Comparison of ENCODE assay signal across 22 mouse cellular contexts in genomic region chr17:44388916-44389315, GRCm38 (mm10).
"Had no signal": no experiment of that assay in that cellular context is flagged by ENCODE, and none has a peak within 500 bp of the region (broad histone marks: within the 10 kb centered on the region; RNA-seq: fewer than 3 reads in every experiment).

No protein-coding gene starts in this region.

- H3K9ac ChIP-seq: liver, embryonic 15.5 days; liver, postnatal 0 days; lung, embryonic 15.5 days; midbrain, embryonic 13.5 days; neural tube, embryonic 12.5 days had no signal

- H3K4me2 ChIP-seq: liver, embryonic 15.5 days; lung, embryonic 15.5 days; midbrain, embryonic 11.5 days; midbrain, embryonic 13.5 days; neural tube, embryonic 12.5 days had no signal

- H3K9me3 ChIP-seq: liver, embryonic 15.5 days; lung, embryonic 15.5 days; megakaryocyte, embryonic 14.5 days; midbrain, embryonic 13.5 days; neural tube, embryonic 12.5 days had no signal

- H3K4me1 ChIP-seq: liver, embryonic 15.5 days; lung, embryonic 15.5 days; megakaryocyte, embryonic 14.5 days; midbrain, embryonic 13.5 days; neural tube, embryonic 12.5 days had no signal

- H3K36me3 ChIP-seq: liver, embryonic 15.5 days; lung, embryonic 15.5 days; midbrain, embryonic 13.5 days; neural tube, embryonic 12.5 days had no signal

- H3K27me3 ChIP-seq: liver, embryonic 15.5 days; lung, embryonic 15.5 days; megakaryocyte, embryonic 14.5 days; midbrain, embryonic 13.5 days; neural tube, embryonic 12.5 days had no signal

- ATAC-seq: liver, postnatal 0 days; lung, postnatal 0 days; midbrain, embryonic 13.5 days; midbrain, embryonic 16.5 days had no signal

- DNase-seq: liver, postnatal 0 days; lung, adult 2 months; lung, postnatal 14 days; lung, postnatal 36 days; retina, postnatal 1 day; right cerebral cortex, adult 18-20 months; right cerebral cortex, postnatal 25 days; right cerebral cortex, postnatal 4 days; spleen, adult 18-20 months; thymus, adult 18-20 months; thymus, postnatal 14 days; thymus, postnatal 36 days had no signal

- H3K4me3 ChIP-seq: liver, embryonic 15.5 days; lung, embryonic 15.5 days; megakaryocyte, embryonic 14.5 days; midbrain, embryonic 13.5 days; myocyte; neural tube, embryonic 12.5 days had no signal

- H3K27ac ChIP-seq: liver, embryonic 15.5 days; lung, embryonic 15.5 days; macrophage; midbrain, embryonic 13.5 days; neural tube, embryonic 12.5 days had no signal
